Mouse (Mus musculus) ES-E14 (cell line): Measurements from ENCODE around the gene Ezh1. TPM values are rescaled to one million over a fixed set of nuclear protein-coding genes. Genes with fewer than 3 reads are reported as not detected.

Experiments used
- DNase-seq: peaks from one replicate; pipeline ENCODE4 v3.0.0-alpha.2; 2013; ENCODE audit warnings: low read depth, low spot score
- H3K27ac ChIP-seq: 2 replicates; pipeline ENCODE4 v1.5.1; 2012; ENCODE audit warnings: low read depth, mild to moderate bottlenecking, low read length, moderate library complexity, mixed read lengths; ENCODE audit not compliant: poor library complexity, insufficient read depth, severe bottlenecking
- H3K36me3 ChIP-seq: 2 replicates; pipeline ENCODE4 v1.6.1; 2012; ENCODE audit warnings: mild to moderate bottlenecking, low read length, moderate library complexity, mixed read lengths; ENCODE audit not compliant: control insufficient read depth, poor library complexity, insufficient read depth, severe bottlenecking
- H3K4me1 ChIP-seq, 2 experiments: fragments of 150-350 bp in 1 of 2; sonication (generic) in 1 of 2; 2 replicates each; pipeline ENCODE4 v1.6.1; 2012; ENCODE audit warnings: low read length in 2 of 2, mild to moderate bottlenecking in 1 of 2, mixed read lengths in 1 of 2; ENCODE audit not compliant: control insufficient read depth in 2 of 2, insufficient read depth in 2 of 2, poor library complexity in 1 of 2
- H3K4me3 ChIP-seq, 2 experiments: fragments of 150-350 bp in 1 of 2; sonication (generic) in 1 of 2; 2 replicates each; pipeline ENCODE4 v1.5.1; 2012; ENCODE audit warnings: low read length in 2 of 2, low read depth in 1 of 2, mild to moderate bottlenecking in 1 of 2, mixed read lengths in 1 of 2; ENCODE audit not compliant: insufficient read depth in 1 of 2, poor library complexity in 1 of 2, severe bottlenecking in 1 of 2
- H3K9ac ChIP-seq: 2 replicates; pipeline ENCODE4 v1.6.1; 2012; ENCODE audit warnings: low read depth, mild to moderate bottlenecking, low read length, mixed read lengths; ENCODE audit not compliant: poor library complexity, insufficient read depth, severe bottlenecking
- H3K9me3 ChIP-seq: fragments of 150-350 bp; sonication (generic); 2 replicates; pipeline ENCODE4 v1.6.1; 2012; ENCODE audit warnings: low read depth, mild to moderate bottlenecking, low read length; ENCODE audit not compliant: control insufficient read depth, insufficient read depth
- CHD2 ChIP-seq: IDR thresholded peaks from 2 replicates; pipeline ENCODE4 v1.6.1; 2014; ENCODE audit warnings: mild to moderate bottlenecking, low read depth, low read length, inconsistent platforms
- HCFC1 ChIP-seq: IDR thresholded peaks from 2 replicates; pipeline ENCODE4 v1.6.1; 2012; ENCODE audit warnings: low read length, inconsistent platforms, borderline replicate concordance; ENCODE audit not compliant: insufficient read depth
- MAFK ChIP-seq: IDR thresholded peaks from 2 replicates; pipeline ENCODE4 v1.6.1; 2014; ENCODE audit warnings: mild to moderate bottlenecking, low read depth, low read length, inconsistent platforms; ENCODE audit not compliant: insufficient read depth
- ZC3H11A ChIP-seq: IDR thresholded peaks from 2 replicates; pipeline ENCODE4 v1.6.1; 2012; ENCODE audit warnings: low read depth, mild to moderate bottlenecking, inconsistent platforms, low read length, borderline replicate concordance
- ZNF384 ChIP-seq: IDR thresholded peaks from 2 replicates; pipeline ENCODE4 v1.6.1; 2012; ENCODE audit warnings: low read depth, low read length, inconsistent platforms
- in situ Hi-C, 2 experiments: fragments of 600-800 bp; cut with MboI; formaldehyde crosslinking; loops; one replicate each; pipeline ENCODE4 v1.15.1; 2025; ENCODE audit warnings: low sequenced_read_pairs in 2 of 2, inconsistent platforms in 1 of 2; ENCODE audit not compliant: unreplicated experiment in 2 of 2
- total RNA-seq: library from RNA; depleted of rRNA; stranded (reverse); fragments of 300-350 nt; gene quantifications from 2 replicates; pipeline ENCODE4 v1.2.3, GENCODE M21; 2012

Ezh1 gene
- total RNA-seq, 1 experiment, result 18.3 TPM

DNA sequence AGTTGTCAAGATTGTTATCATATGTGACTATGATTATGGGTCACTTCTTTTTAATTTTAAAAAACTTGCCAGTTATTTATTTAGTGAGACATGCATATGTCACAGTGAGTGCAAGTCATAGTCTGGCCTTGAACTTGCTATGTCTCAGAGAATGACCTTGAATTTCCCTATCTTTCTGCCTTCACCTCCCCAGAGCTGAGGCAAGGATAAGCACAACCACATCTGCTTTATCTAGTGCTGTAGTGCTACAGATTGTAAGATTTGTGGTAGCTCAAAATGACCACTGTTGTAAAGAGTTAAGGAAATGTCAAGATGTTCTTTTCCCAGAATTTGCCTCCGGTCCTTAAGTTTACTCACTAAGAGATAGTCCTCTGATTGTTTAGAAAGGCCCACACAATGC lies 7.0 kb upstream of the Ezh1 start:
- Histone ChIP-seq H3K4me3 (no peak overlapping the region), H3K36me3 (no peaks in the 10 kb centered on the region), H3K9ac (no peak overlapping the region), H3K4me1 (peaks cover 15 to 30% of the 10 kb centered on the region in 2 experiments), H3K9me3 (no peaks in the 10 kb centered on the region), H3K27ac (no peak overlapping the region)
- DNase-seq, result no peak
- in situ Hi-C loops, result no loop called here
- TF ChIP-seq CHD2 (no peak), HCFC1 (no peak), MAFK (no peak), ZC3H11A (no peak), ZNF384 (no peak)

DNA sequence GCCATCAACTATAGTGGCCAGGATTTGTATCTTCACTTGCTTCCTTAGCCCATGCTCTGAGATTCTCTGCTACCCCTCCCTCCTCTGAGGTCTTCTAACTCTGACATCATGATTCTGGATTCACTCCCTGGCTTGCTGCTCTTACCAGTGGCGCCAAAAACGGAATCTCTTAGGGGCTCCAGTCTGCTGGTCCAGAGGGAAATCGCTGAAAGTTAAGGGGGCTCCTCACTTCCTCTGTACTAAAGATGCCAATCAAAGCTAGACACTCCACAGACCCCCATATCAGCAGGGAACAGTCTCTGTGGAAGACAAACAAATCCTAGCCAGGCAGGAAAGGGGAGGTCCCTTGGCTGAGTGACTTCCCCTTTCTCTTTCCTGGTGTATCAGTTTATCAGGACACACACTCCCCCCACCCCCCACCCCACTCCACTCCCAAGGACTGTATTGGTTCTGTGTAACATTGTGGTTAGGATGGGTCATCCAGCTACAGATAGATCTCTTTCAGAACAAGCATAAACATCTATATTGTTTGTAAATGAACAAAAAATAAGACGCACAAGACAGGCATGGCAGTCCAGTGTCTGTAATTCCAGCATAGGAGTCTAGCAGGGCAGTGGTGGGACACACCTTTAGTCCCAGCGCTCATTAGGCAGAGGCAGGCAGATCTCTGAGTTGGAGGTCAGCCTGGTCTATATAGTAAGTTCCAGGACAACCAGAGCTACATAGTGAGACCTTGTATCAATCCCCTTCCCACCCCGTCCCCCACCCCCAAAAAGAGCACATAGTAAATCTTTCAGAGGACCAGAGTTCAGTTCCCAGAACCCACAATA lies 6.0 kb upstream of the Ezh1 start:
- in situ Hi-C loops, result no loop called here
- Histone ChIP-seq H3K9me3 (no peaks in the 10 kb centered on the region), H3K36me3 (no peaks in the 10 kb centered on the region), H3K4me1 (peaks cover 15 to 30% of the 10 kb centered on the region in 2 experiments), H3K9ac (no peak overlapping the region), H3K4me3 (no peak overlapping the region), H3K27ac (no peak overlapping the region)
- no peak for DNase-seq
- no peak for TF ChIP-seq ZNF384
- no peak for TF ChIP-seq CHD2
- no peak for TF ChIP-seq HCFC1
- no peak for TF ChIP-seq MAFK
- no peak for TF ChIP-seq ZC3H11A

DNA sequence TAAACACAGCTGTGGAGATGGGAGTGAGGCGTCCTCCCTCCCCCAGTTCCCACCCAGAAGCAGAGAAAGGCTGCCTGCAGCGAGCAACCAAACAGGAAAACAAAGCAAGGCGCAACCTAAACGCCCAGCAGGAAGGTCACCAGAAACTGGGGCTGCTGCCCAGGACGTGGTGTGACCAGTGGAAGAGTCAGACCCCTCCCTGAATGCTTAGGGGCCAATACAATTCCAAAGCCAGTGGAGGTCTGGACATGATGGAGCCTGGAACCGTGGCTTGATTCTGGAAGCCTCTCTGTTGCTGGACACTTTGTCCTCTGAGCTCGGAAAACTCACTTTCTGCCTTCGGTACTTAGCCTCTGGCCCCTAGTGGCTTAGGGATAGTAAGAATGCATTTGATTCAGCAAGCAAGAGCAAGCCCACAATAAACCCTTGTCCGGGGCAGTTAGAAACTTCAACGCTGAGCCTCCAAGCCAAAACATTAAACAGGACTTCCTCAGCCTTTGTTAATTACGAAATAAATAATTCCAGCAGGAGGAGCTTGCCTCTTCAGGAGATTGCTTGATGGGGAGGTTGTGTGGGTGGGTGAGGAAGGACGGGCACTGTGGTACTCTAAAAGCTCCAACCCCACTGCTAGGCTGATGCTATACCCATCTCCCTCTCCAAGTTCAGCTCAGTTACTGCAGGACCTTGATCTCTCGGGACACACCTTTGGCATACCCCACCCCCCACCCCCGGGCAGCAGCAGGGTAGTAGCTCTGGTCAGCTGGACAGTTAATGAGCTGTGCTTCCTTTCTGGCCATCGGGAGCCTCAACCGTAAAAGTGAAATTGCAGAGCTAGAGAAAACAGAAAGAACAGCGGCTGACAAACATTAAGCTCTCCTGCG lies 5.0 kb upstream of the Ezh1 start:
- Histone ChIP-seq H3K9me3 (no peaks in the 10 kb centered on the region), H3K9ac (peak overlapping the region; percentile 40; the same call in 1 of the 2 replicates), H3K27ac (peak overlapping the region; percentile 28; the same call in 1 of the 2 replicates), H3K4me3 (0 out of 4 replicates have a peak overlapping the region, but pooled peaks of 1 of the 2 experiments have one; percentile 23), H3K36me3 (no peaks in the 10 kb centered on the region), H3K4me1 (peaks cover 15 to 30% of the 10 kb centered on the region in 2 experiments)
- in situ Hi-C loops, result no loop called here
- no peak for DNase-seq
- TF ChIP-seq HCFC1, result no peak
- no peak for TF ChIP-seq MAFK
- TF ChIP-seq ZC3H11A, result no peak
- no peak for TF ChIP-seq ZNF384
- no peak for TF ChIP-seq CHD2

DNA sequence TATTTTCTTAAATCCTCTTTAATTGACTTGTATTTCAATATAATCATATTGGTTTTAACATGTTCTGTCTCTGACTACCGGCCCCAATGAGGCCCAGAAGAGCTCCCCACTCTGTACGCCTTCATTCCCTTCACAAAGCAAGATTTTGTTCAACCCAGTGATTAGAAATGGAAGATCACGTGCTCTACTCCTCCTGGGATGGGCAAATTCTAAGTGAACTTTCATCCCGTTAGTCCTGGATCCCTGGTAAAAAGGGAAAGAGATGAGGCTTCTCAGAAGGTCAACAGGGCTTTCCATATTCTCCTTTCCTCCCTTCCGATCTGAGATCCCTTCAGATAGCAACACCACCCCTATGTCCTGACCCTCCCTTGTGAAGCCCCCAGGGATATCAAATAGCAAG lies 4.3 kb upstream of the Ezh1 start:
- Histone ChIP-seq H3K36me3 (no peaks in the 10 kb centered on the region), H3K4me3 (no peak overlapping the region), H3K9ac (0 out of 2 replicates have a peak overlapping the region, but pooled peaks have one; percentile 40), H3K4me1 (peaks cover 15 to 30% of the 10 kb centered on the region in 2 experiments), H3K9me3 (no peaks in the 10 kb centered on the region), H3K27ac (no peak overlapping the region)
- DNase-seq, result no peak
- TF ChIP-seq MAFK (no peak), CHD2 (no peak), ZNF384 (no peak), HCFC1 (no peak)
- in situ Hi-C loops, result no loop called here
